Mouse (Mus musculus) MEL (cell line): ENCODE results near the gene Clpsl2. TPM values are rescaled to one million over a fixed set of nuclear protein-coding genes. Genes with fewer than 3 reads are reported as not detected.
A peak's percentile ranks its signal among the peaks of the same experiment; 100 is the strongest.

ENCODE experiments used
- DNase-seq: peaks from one replicate; pipeline ENCODE4 v3.0.0; 2011; ENCODE audit warnings: low read depth, low spot score
- H3K27ac ChIP-seq: 2 replicates; pipeline ENCODE4 v1.5.1; 2012; ENCODE audit warnings: low read depth, mild to moderate bottlenecking, control low read depth, low read length, moderate library complexity; ENCODE audit not compliant: control insufficient read depth
- H3K27me3 ChIP-seq, 2 experiments: fragments of 150-350 bp in 1 of 2; sonication (generic) in 1 of 2; 2 replicates each; pipeline ENCODE4 v1.6.1; 2012; ENCODE audit warnings: low read length in 2 of 2, mild to moderate bottlenecking in 2 of 2, improper control_type of control experiment in 1 of 2, moderate library complexity in 1 of 2; ENCODE audit not compliant: insufficient read depth in 2 of 2, control insufficient read depth in 1 of 2
- H3K36me3 ChIP-seq, 2 experiments: 2 replicates each; pipeline ENCODE4 v1.6.1; 2012 to 2014; ENCODE audit warnings: low read length in 2 of 2, improper control_type of control experiment in 1 of 2, inconsistent platforms in 1 of 2, mild to moderate bottlenecking in 1 of 2; ENCODE audit not compliant: insufficient read depth in 2 of 2, control insufficient read depth in 1 of 2
- H3K4me1 ChIP-seq, 2 experiments: fragments of 150-350 bp in 1 of 2; sonication (generic) in 1 of 2; 2 replicates each; pipeline ENCODE4 v1.6.1; 2012; ENCODE audit warnings: low read length in 2 of 2, improper control_type of control experiment in 1 of 2, mild to moderate bottlenecking in 1 of 2; ENCODE audit not compliant: insufficient read depth in 2 of 2, control insufficient read depth in 1 of 2
- H3K4me3 ChIP-seq, 2 experiments: fragments of 150-350 bp in 1 of 2; sonication (generic) in 1 of 2; 2 replicates each; pipeline ENCODE4 v1.5.1; 2012; ENCODE audit warnings: low read depth in 2 of 2, low read length in 2 of 2, mild to moderate bottlenecking in 2 of 2, moderate library complexity in 2 of 2, control low read depth in 1 of 2, improper control_type of control experiment in 1 of 2; ENCODE audit not compliant: control insufficient read depth in 1 of 2, insufficient read depth in 1 of 2
- H3K79me2 ChIP-seq: 2 replicates; pipeline ENCODE4 v1.6.1; 2012; ENCODE audit warnings: mild to moderate bottlenecking, low read length, moderate library complexity; ENCODE audit not compliant: control insufficient read depth, poor library complexity, insufficient read depth
- H3K9ac ChIP-seq: 2 replicates; pipeline ENCODE4 v1.6.1; 2012; ENCODE audit warnings: low read depth, mild to moderate bottlenecking, control low read depth, low read length, moderate library complexity; ENCODE audit not compliant: control insufficient read depth, poor library complexity, severe bottlenecking
- H3K9me3 ChIP-seq: fragments of 150-350 bp; sonication (generic); replicated peaks from 2 replicates; pipeline ENCODE4 v1.6.1; 2012; ENCODE audit warnings: mild to moderate bottlenecking, low read length, improper control_type of control experiment, moderate library complexity; ENCODE audit not compliant: insufficient read depth
- CHD1 ChIP-seq: IDR thresholded peaks from 2 replicates; pipeline ENCODE4 v1.6.1; 2012; ENCODE audit warnings: low read depth, mild to moderate bottlenecking, inconsistent platforms, low read length, improper control_type of control experiment
- CHD2 ChIP-seq: IDR thresholded peaks from 2 replicates; pipeline ENCODE4 v1.6.1; 2011; ENCODE audit warnings: low read length, improper control_type of control experiment
- CTCF ChIP-seq, 3 experiments: IDR thresholded peaks in 2 of 3; conservative IDR thresholded peaks in 1 of 3; 2 replicates each; pipeline ENCODE4 v1.5.1; 2011 to 2012; ENCODE audit warnings: low read length in 3 of 3, low read depth in 2 of 3, mild to moderate bottlenecking in 2 of 3, improper control_type of control experiment in 1 of 3, inconsistent platforms in 1 of 3, mixed read lengths in 1 of 3, moderate library complexity in 1 of 3; ENCODE audit not compliant: control insufficient read depth in 1 of 3, insufficient read depth in 1 of 3, poor library complexity in 1 of 3, severe bottlenecking in 1 of 3
- E2F4 ChIP-seq: IDR thresholded peaks from 2 replicates; pipeline ENCODE4 v1.6.1; 2011; ENCODE audit warnings: low read depth, low read length, improper control_type of control experiment, borderline replicate concordance
- GABPA ChIP-seq: IDR thresholded peaks from 2 replicates; pipeline ENCODE4 v1.6.1; 2012; ENCODE audit warnings: low read depth, mild to moderate bottlenecking, inconsistent platforms, low read length, improper control_type of control experiment, moderate library complexity
- GATA1 ChIP-seq: IDR thresholded peaks from 2 replicates; pipeline ENCODE4 v1.6.1; 2011; ENCODE audit warnings: low read depth, low read length, improper control_type of control experiment
- MAX ChIP-seq: IDR thresholded peaks from 2 replicates; pipeline ENCODE4 v1.6.1; 2011; ENCODE audit warnings: low read length, improper control_type of control experiment
- MXI1 ChIP-seq: IDR thresholded peaks from 2 replicates; pipeline ENCODE4 v1.6.1; 2011; ENCODE audit warnings: mild to moderate bottlenecking, low read depth, low read length, improper control_type of control experiment
- MYC ChIP-seq: IDR thresholded peaks from 2 replicates; pipeline ENCODE4 v1.6.1; 2011; ENCODE audit warnings: low read depth, mild to moderate bottlenecking, low read length, improper control_type of control experiment, moderate library complexity
- NELFE ChIP-seq: IDR thresholded peaks from 2 replicates; pipeline ENCODE4 v1.6.1; 2011; ENCODE audit warnings: low read depth, low read length, improper control_type of control experiment
- NRF1 ChIP-seq: IDR thresholded peaks from 2 replicates; pipeline ENCODE4 v1.6.1; 2014; ENCODE audit warnings: low read depth, mild to moderate bottlenecking, inconsistent platforms, low read length, improper control_type of control experiment, moderate library complexity; ENCODE audit not compliant: poor library complexity, insufficient read depth, severe bottlenecking
- POLR2AphosphoS2 ChIP-seq: IDR thresholded peaks from 2 replicates; pipeline ENCODE4 v1.6.1; 2011; ENCODE audit warnings: low read length, improper control_type of control experiment
- POLR2AphosphoS5 ChIP-seq: IDR thresholded peaks from 2 replicates; pipeline ENCODE4 v1.6.1; 2012; ENCODE audit warnings: low read depth, borderline replicate concordance, mild to moderate bottlenecking, inconsistent platforms, low read length, moderate library complexity, mixed read lengths
- RCOR1 ChIP-seq: IDR thresholded peaks from 2 replicates; pipeline ENCODE4 v1.6.1; 2012; ENCODE audit warnings: low read depth, mild to moderate bottlenecking, inconsistent platforms, low read length, improper control_type of control experiment
- SIN3A ChIP-seq: IDR thresholded peaks from 2 replicates; pipeline ENCODE4 v1.6.1; 2012; ENCODE audit warnings: low read length, improper control_type of control experiment, inconsistent platforms
- TAL1 ChIP-seq: IDR thresholded peaks from 2 replicates; pipeline ENCODE4 v1.6.1; 2012; ENCODE audit warnings: mild to moderate bottlenecking, inconsistent platforms, low read length, moderate library complexity, mixed read lengths
- TBP ChIP-seq: IDR thresholded peaks from 2 replicates; pipeline ENCODE4 v1.8.0; 2011; ENCODE audit warnings: low read depth, low read length, improper control_type of control experiment
- TCF12 ChIP-seq: IDR thresholded peaks from 2 replicates; pipeline ENCODE4 v1.6.1; 2014; ENCODE audit warnings: low read depth, mild to moderate bottlenecking, inconsistent platforms, low read length, improper control_type of control experiment, moderate library complexity
- USF1 ChIP-seq: IDR thresholded peaks from 2 replicates; pipeline ENCODE4 v1.6.1; 2014; ENCODE audit warnings: low read depth, mild to moderate bottlenecking, inconsistent platforms, low read length, improper control_type of control experiment, moderate library complexity
- USF2 ChIP-seq, 2 experiments: IDR thresholded peaks; 2 replicates each; pipeline ENCODE4 v1.6.1; 2011 to 2012; ENCODE audit warnings: improper control_type of control experiment in 2 of 2, low read length in 2 of 2, borderline replicate concordance in 1 of 2, inconsistent platforms in 1 of 2, low read depth in 1 of 2, mild to moderate bottlenecking in 1 of 2; ENCODE audit not compliant: insufficient read depth in 1 of 2
- ZC3H11A ChIP-seq: IDR thresholded peaks from 2 replicates; pipeline ENCODE4 v1.6.1; 2012; ENCODE audit warnings: low read depth, mild to moderate bottlenecking, inconsistent platforms, low read length, improper control_type of control experiment
- ZMIZ1 ChIP-seq: IDR thresholded peaks from 2 replicates; pipeline ENCODE4 v1.6.1; 2012; ENCODE audit warnings: low read depth, mild to moderate bottlenecking, inconsistent platforms, low read length, improper control_type of control experiment, moderate library complexity
- polyA plus RNA-seq, 2 experiments: library from polyadenylated mRNA; stranded (reverse) in 1 of 2; unstranded in 1 of 2; fragments of >175 nt in 1 of 2; fragments of >200 nt in 1 of 2; gene quantifications; 2 replicates each; pipeline versions ENCODE4 v1.2.1 to v1.2.4; 2012; ENCODE audit warnings: low replicate concordance in 2 of 2, low read depth in 1 of 2; ENCODE audit not compliant: insufficient read length in 2 of 2, insufficient read depth in 1 of 2, missing spikeins in 1 of 2
- total RNA-seq: library from RNA; depleted of rRNA; stranded (reverse); fragments of 300-350 nt; gene quantifications from 2 replicates; pipeline ENCODE4 v1.2.3, GENCODE M21; 2012

The Clpsl2 gene
- total and polyA plus RNA-seq, 3 experiments: not detected

DNA sequence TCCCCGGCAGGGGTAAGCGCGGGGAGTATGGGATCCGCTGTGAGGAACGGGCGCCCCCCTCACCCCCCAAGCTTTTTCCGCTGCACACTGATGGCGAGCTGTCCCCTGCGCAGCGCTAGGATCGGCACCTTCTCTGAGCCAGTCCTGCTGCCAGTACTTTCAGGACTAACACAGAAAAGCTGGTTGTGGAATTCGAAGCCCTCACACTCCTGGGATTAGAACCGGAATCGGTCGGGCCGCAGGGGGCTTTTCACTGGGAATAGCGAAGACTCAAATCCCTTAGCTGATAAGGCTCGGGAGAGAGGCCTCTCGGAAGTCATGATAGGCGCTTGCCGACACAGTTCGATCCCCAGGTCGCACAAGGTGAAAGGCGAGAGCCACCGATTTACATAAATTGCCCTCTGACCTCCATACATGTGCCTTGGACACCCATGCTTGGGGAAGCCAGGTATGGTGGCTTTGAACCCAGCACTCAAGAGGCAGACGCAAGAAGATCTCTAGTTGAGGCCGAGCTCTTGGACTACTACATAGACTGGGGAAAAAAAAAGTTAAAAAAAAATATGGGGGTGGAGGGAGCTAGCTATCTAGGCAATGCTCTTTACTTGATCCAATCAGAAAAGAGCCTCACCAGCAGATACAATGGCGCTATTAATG, 25.7 kb upstream of the Clpsl2 start (continued):
- TF ChIP-seq CHD2 (0 out of 2 replicates have a peak, but pooled peaks have one; percentile 21), ZC3H11A (no peak), NELFE (peak; percentile 51), CHD1 (no peak), POLR2AphosphoS5 (no peak), E2F4 (0 out of 2 replicates have a peak, but pooled peaks have one; percentile 48), RCOR1 (peak; percentile 42; the same call in 1 of the 2 replicates), TAL1 (no peak), TBP (peak; percentile 70), POLR2AphosphoS2 (no peak; the same call in 1 of the 2 replicates)

- peaks cover 5% of the 10 kb centered on the region; the same call in 1 of the 2 replicates for H3K79me2 ChIP-seq
- H3K36me3 ChIP-seq: peaks cover 0 to 23% of the 10 kb centered on the region in 2 experiments; a peak in 2 of 4 replicates
- H3K27me3 ChIP-seq: no peaks in the 10 kb centered on the region
- DNase-seq: no peak
- peak overlapping the region; percentile 93 for H3K27ac ChIP-seq
- H3K4me1 ChIP-seq: peaks cover 8 to 29% of the 10 kb centered on the region in 2 experiments; a peak in 3 of 4 replicates
- TF ChIP-seq GABPA (peak; percentile 46; the same call in 1 of the 2 replicates), USF1 (no peak), CHD2 (0 out of 2 replicates have a peak, but pooled peaks have one; percentile 2), MYC (peak; percentile 6; the same call in 1 of the 2 replicates), CTCF (IDR thresholded peaks at IDR 0.05 in 2 of 3, conservative IDR thresholded peaks at IDR 0.05 in 1 of 3; ENCODE audit: control insufficient read depth in 1 of 3, insufficient read depth in 1 of 3, low read depth in 2 of 3, low read length in 3 of 3, poor library complexity in 1 of 3, severe bottlenecking in 1 of 3) (no peak), TCF12 (0 out of 2 replicates have a peak, but pooled peaks have one; percentile 17), GATA1 (no peak), CHD1 (no peak), MAX (no peak), NRF1 (no peak), ZMIZ1 (no peak), USF2 (IDR thresholded peaks at IDR 0.05; ENCODE audit: borderline replicate concordance in 1 of 2, insufficient read depth in 1 of 2, low read depth in 1 of 2, low read length in 2 of 2) (no peak), SIN3A (peak; percentile 17), MXI1 (0 out of 2 replicates have a peak, but pooled peaks have one; percentile 1)
- peak overlapping the region; percentile 61 to 63 for H3K4me3 ChIP-seq
- no peaks in the 10 kb centered on the region for H3K9me3 ChIP-seq
- H3K9ac ChIP-seq: peak overlapping the region; percentile 94
Measured at GRCm38 (mm10) chr17:28524009-28524695, 25.1 kb upstream of the Clpsl2 start.
